In the genomic region with DNA sequence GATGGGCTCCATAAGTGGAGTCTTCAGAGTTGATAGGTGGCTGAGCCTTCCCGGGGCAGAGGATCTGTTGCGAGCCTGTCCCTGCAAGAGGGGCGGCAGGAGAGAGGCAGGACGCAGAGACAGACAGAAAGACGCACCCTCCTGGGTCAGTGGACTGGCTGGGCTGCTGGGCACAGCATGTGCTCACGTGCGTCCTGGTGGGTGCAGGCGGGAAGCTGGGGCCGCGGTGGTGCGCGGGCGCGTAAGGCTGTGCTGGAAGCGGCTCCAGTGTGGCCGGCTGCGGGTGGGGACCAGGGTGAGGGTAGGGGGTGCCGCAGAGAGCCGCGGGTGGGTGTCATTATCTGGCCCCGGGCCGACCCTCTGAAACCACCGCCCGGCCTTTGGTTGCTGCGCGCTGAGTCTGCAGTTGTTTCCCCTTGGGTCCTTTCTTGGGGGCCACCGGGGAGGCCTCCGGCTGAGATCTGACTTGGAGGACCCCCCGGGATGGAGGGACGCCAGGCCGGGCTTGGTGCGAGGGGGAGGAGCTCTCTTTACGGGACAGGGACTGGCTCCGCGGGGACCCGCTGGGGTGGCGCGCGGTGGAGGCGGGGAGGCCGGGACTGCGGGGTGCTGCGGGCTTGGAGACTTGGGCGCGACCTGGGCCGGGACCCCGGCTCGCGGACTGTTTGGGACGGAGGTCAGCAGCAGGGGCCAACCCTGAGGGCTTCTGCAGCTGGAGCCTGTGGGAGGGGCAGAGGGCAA, we compare ENCODE assay signal across 9 mouse cellular contexts. TPM values are rescaled to one million over a fixed set of nuclear protein-coding genes. Genes with fewer than 3 reads are reported as not detected.
DNase-seq lines count a peak whose midpoint lies in the region; ATAC-seq and TF ChIP-seq lines count a peak whose summit lies in the region.
"Had no signal": no experiment of that assay in that cellular context is flagged by ENCODE, and none has a peak within 500 bp of the region (broad histone marks: within the 10 kb centered on the region; RNA-seq: fewer than 3 reads in every experiment).

No protein-coding gene starts in this region.

- no peaks in the 10 kb centered on the region for H3K36me3 ChIP-seq in liver, adult 2 months (ENCODE audit: control insufficient read depth, insufficient read depth, low read length)
- H3K36me3 ChIP-seq in intestine, postnatal 0 days (ENCODE audit: control insufficient read depth, insufficient read depth): no peaks in the 10 kb centered on the region
- peaks cover 13% of the 10 kb centered on the region for H3K36me3 ChIP-seq in neural tube, embryonic 15.5 days

- H3K4me3 ChIP-seq in liver, adult 2 months (ENCODE audit: insufficient read depth, low read depth, low read length): peak overlapping the region; percentile 29; the same call in 1 of the 2 replicates
- peak overlapping the region; percentile 2; the same call in 1 of the 2 replicates for H3K4me3 ChIP-seq in intestine, postnatal 0 days (ENCODE audit: low read depth, low read length)
- H3K4me3 ChIP-seq in neural tube, embryonic 15.5 days (replicated peaks): no peak overlapping the region; the same call in 1 of the 2 replicates

- ATAC-seq in intestine, postnatal 0 days: no peak
- ATAC-seq in neural tube, embryonic 15.5 days (ENCODE audit: low FRiP score): no peak

- H3K9me3 ChIP-seq in intestine, postnatal 0 days (ENCODE audit: control insufficient read depth): no peaks in the 10 kb centered on the region
- H3K9me3 ChIP-seq in neural tube, embryonic 15.5 days (replicated peaks): no peaks in the 10 kb centered on the region

- no peak overlapping the region for H3K27ac ChIP-seq in liver, adult 2 months (replicated peaks; ENCODE audit: insufficient read depth, low read depth, low read length)
- no peak overlapping the region for H3K27ac ChIP-seq in intestine, postnatal 0 days (ENCODE audit: low read depth, low read length)
- no peak overlapping the region for H3K27ac ChIP-seq in neural tube, embryonic 15.5 days (replicated peaks)

- no peaks in the 10 kb centered on the region for H3K27me3 ChIP-seq in liver, adult 2 months (ENCODE audit: control insufficient read depth, insufficient read depth, low read length)
- peaks cover 37% of the 10 kb centered on the region for H3K27me3 ChIP-seq in intestine, postnatal 0 days (replicated peaks; ENCODE audit: control insufficient read depth, insufficient read depth, low read length)
- peaks cover 49% of the 10 kb centered on the region for H3K27me3 ChIP-seq in neural tube, embryonic 15.5 days (replicated peaks)

- no peaks in the 10 kb centered on the region for H3K79me2 ChIP-seq in liver, adult 2 months (ENCODE audit: control insufficient read depth, insufficient read depth, low read length)

- peaks cover 4% of the 10 kb centered on the region; the same call in 1 of the 2 replicates for H3K4me1 ChIP-seq in liver, adult 2 months (ENCODE audit: control insufficient read depth, insufficient read depth, low read length)
- H3K4me1 ChIP-seq in intestine, postnatal 0 days (replicated peaks; ENCODE audit: control insufficient read depth, insufficient read depth, low read length): no peaks in the 10 kb centered on the region
- peaks cover 5% of the 10 kb centered on the region; the same call in 1 of the 2 replicates for H3K4me1 ChIP-seq in neural tube, embryonic 15.5 days

- H3K9ac ChIP-seq in liver, adult 2 months (ENCODE audit: low read depth, low read length): peak overlapping the region; percentile 33
- H3K9ac ChIP-seq in intestine, postnatal 0 days (ENCODE audit: low read depth, low read length): no peak overlapping the region
- no peak overlapping the region for H3K9ac ChIP-seq in neural tube, embryonic 15.5 days (replicated peaks)

- H3K4me2 ChIP-seq in intestine, postnatal 0 days (replicated peaks; ENCODE audit: low read depth): peak overlapping the region; percentile 49
- H3K4me2 ChIP-seq in neural tube, embryonic 15.5 days: peak overlapping the region; percentile 46

- no peak for TF ChIP-seq CTCF in liver, adult 2 months (IDR thresholded peaks at IDR 0.05; ENCODE audit: low read depth, low read length)
- no peak for TF ChIP-seq CTCF in intestine, postnatal 0 days (IDR thresholded peaks at IDR 0.05; ENCODE audit: low read depth)

- TF ChIP-seq POLR2A in liver, adult 2 months (IDR thresholded peaks at IDR 0.05; ENCODE audit: extremely low read depth, insufficient read depth, low read length): no peak

- peak; percentile 8 for DNase-seq in cerebellum, adult 11-12 months
- no peak for DNase-seq in cerebellum, adult 18-20 months
- no peak for DNase-seq in liver, adult 2 months (ENCODE audit: extremely low read depth, low read depth, low spot score)
- no peak for DNase-seq in liver
- no peak for DNase-seq in adrenal gland, postnatal 10 days
- DNase-seq in thymus, postnatal 10 days (ENCODE audit: low spot score in 2 of 2): no peak

- 26% methylated on average over 50 of the region's 50 CpGs for WGBS in liver, adult 2 months
- 2% methylated on average over 46 of the region's 50 CpGs for WGBS in intestine, postnatal 0 days
- 6% methylated on average over 50 of the region's 50 CpGs for WGBS in neural tube, embryonic 15.5 days

RNA-seq across cellular contexts. Expression of a gene that starts 6.8 kb away (rescaled TPM):
- total RNA-seq in liver, adult 2 months (2014; rRNA removed): 10.3 and 27.9 TPM in 2 replicates
- polyA plus RNA-seq in liver, adult 2 months (2012; rRNA removed): 46.8 and 47.9 TPM in 2 replicates
- not detected in 2 replicates for polyA plus RNA-seq in intestine, postnatal 0 days (2015; fragmentation: Nextera tagmentation; extraction: Ambion mirVana)
- polyA plus RNA-seq in neural tube, embryonic 15.5 days (2015; fragmentation: Nextera tagmentation; extraction: Ambion mirVana): 1.3 TPM in 1 of 2 replicates, not detected in the other
- total RNA-seq in adrenal gland, postnatal 10 days (2021): 10 to 100 TPM in 1 of 2 experiments, 1 to 10 TPM in 1; 5.4 to 14.6 TPM
- total RNA-seq: hematopoietic stem cell, adult 5-6 weeks had no signal

RNA-seq across cellular contexts. Expression of a gene that starts 16.3 kb away (rescaled TPM):
- not detected in 2 replicates for total RNA-seq in liver, adult 2 months (2014; rRNA removed)
- polyA plus RNA-seq in liver, adult 2 months (2012; rRNA removed): 0.70 and 1.4 TPM in 2 replicates
- 0.12 TPM in 1 of 2 replicates, not detected in the other for polyA plus RNA-seq in intestine, postnatal 0 days (2015; fragmentation: Nextera tagmentation; extraction: Ambion mirVana)
- 2.7 and 43.4 TPM in 2 replicates for polyA plus RNA-seq in neural tube, embryonic 15.5 days (2015; fragmentation: Nextera tagmentation; extraction: Ambion mirVana)
- under 1 TPM; 0.39 to 1.00 TPM for total RNA-seq in adrenal gland, postnatal 10 days (2021)
- total RNA-seq: hematopoietic stem cell, adult 5-6 weeks had no signal

RNA-seq across cellular contexts. Expression of a gene that starts 42.5 kb away (rescaled TPM):
- total RNA-seq in liver, adult 2 months (2014; rRNA removed): 0.07 and 0.18 TPM in 2 replicates
- 0.15 and 0.22 TPM in 2 replicates for polyA plus RNA-seq in liver, adult 2 months (2012; rRNA removed)
- polyA plus RNA-seq in intestine, postnatal 0 days (2015; fragmentation: Nextera tagmentation; extraction: Ambion mirVana): 0.09 and 0.16 TPM in 2 replicates
- 5.5 and 7.8 TPM in 2 replicates for polyA plus RNA-seq in neural tube, embryonic 15.5 days (2015; fragmentation: Nextera tagmentation; extraction: Ambion mirVana)
- 1 to 10 TPM; 1.2 to 2.2 TPM for total RNA-seq in adrenal gland, postnatal 10 days (2021)

RNA-seq across cellular contexts. Expression of a gene that starts 51.5 kb away (rescaled TPM):
- 6.6 and 9.0 TPM in 2 replicates for total RNA-seq in liver, adult 2 months (2014; rRNA removed)
- polyA plus RNA-seq in liver, adult 2 months (2012; rRNA removed): 13.1 and 13.3 TPM in 2 replicates
- 10.9 and 11.1 TPM in 2 replicates for polyA plus RNA-seq in intestine, postnatal 0 days (2015; fragmentation: Nextera tagmentation; extraction: Ambion mirVana)
- 13.6 and 22.7 TPM in 2 replicates for polyA plus RNA-seq in neural tube, embryonic 15.5 days (2015; fragmentation: Nextera tagmentation; extraction: Ambion mirVana)
- 1 to 10 TPM; 5.7 to 6.1 TPM for total RNA-seq in adrenal gland, postnatal 10 days (2021)

Comparison
In these comparisons a context has a peak if more than half of its experiments do, and no peak if none do; other contexts are left out.
1. RNA of a gene that starts 6.8 kb away (polyA plus RNA-seq): 46.8 to 47.9 TPM in liver, adult 2 months; 1.3 TPM in neural tube, embryonic 15.5 days and not detected in intestine, postnatal 0 days; every median in the first group is over 10 times any median in the second.